Mouse (Mus musculus): ENCODE measurements around the gene Lrp6. TPM values are rescaled to one million over a fixed set of nuclear protein-coding genes. Genes with fewer than 3 reads are reported as not detected.

Lrp6 gene
- polyA plus RNA-seq, 1 experiment from 2014 or later: 20.0 TPM

DNA sequence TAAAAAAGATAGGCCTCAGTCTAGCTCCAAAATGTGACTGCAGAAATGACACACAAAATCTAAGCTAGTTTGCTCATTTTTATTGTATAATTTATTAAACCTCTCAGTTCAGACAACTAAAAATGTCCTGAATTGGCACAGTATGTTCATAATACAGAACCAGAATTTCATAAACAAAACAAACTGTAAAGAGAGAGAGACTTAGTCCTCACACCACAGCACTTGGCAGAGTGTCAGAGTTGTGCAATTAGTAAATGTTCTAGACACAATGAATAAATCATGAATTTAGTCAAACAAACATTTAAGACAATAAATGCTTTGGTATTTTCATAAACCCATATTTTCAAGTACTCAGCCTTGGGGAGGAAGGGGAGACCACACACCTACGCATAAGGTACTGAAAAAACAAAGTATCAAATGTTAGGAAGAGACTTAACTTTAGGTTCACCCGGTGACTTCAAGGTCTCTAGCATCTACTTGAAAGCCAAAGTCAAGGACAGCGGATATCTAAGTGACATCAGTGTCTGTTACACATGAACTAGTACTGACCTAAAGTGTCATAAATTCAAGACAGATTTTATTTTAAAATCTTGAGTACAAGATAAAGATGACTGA lies 52.8 kb downstream of the Lrp6 start:
- no peaks in the 10 kb centered on the region for H3K9me3 ChIP-seq (ENCODE audit: control insufficient read depth, low read length)
- ATAC-seq: no peak
- H3K27ac ChIP-seq (ENCODE audit: low read length): peak overlapping the region; percentile 12; the same call in 1 of the 2 replicates
- H3K4me3 ChIP-seq (replicated peaks; ENCODE audit: low read length): no peak overlapping the region
- no peak overlapping the region for H3K4me2 ChIP-seq (ENCODE audit: low read length)
- no peaks in the 10 kb centered on the region for H3K36me3 ChIP-seq (ENCODE audit: control insufficient read depth, insufficient read depth)
- H3K4me1 ChIP-seq (replicated peaks; ENCODE audit: control insufficient read depth, insufficient read depth, low read length): peaks cover 20% of the 10 kb centered on the region
- H3K9ac ChIP-seq (replicated peaks; ENCODE audit: low read depth, low read length): no peak overlapping the region
- no peaks in the 10 kb centered on the region for H3K27me3 ChIP-seq (replicated peaks; ENCODE audit: control insufficient read depth, insufficient read depth, low read length)
- WGBS: 91% methylated on average over 3 of the region's 3 CpGs

DNA sequence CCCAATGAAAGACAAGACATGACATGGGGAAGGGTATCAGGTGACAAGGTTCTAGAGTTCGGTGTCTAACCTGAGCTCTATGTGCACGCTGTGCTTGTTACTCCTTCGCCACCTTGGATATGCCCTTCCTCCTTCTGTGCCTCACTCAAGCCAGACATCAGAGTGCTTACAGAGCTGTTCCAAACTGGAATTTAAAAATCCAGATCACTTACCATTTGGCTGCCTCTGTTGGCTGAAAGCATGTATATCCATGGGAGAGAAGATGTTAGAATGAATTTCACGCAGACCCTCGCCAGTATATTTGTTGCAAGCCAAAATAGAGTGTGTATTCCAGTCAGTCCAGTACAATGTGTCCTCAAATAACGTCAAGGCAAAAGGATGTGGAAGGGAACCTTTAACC lies 53.8 kb downstream of the Lrp6 start:
- no peak overlapping the region for H3K4me2 ChIP-seq (ENCODE audit: low read length)
- 50% methylated on average over 6 of the region's 6 CpGs for WGBS
- no peak overlapping the region for H3K4me3 ChIP-seq (replicated peaks; ENCODE audit: low read length)
- H3K27me3 ChIP-seq (replicated peaks; ENCODE audit: control insufficient read depth, insufficient read depth, low read length): no peaks in the 10 kb centered on the region
- H3K9ac ChIP-seq (replicated peaks; ENCODE audit: low read depth, low read length): no peak overlapping the region
- H3K36me3 ChIP-seq (ENCODE audit: control insufficient read depth, insufficient read depth): no peaks in the 10 kb centered on the region
- no peaks in the 10 kb centered on the region for H3K9me3 ChIP-seq (ENCODE audit: control insufficient read depth, low read length)
- ATAC-seq: peak; percentile 69
- peak overlapping the region; percentile 25; the same call in 1 of the 2 replicates for H3K27ac ChIP-seq (ENCODE audit: low read length)
- H3K4me1 ChIP-seq (replicated peaks; ENCODE audit: control insufficient read depth, insufficient read depth, low read length): peaks cover 20% of the 10 kb centered on the region

DNA sequence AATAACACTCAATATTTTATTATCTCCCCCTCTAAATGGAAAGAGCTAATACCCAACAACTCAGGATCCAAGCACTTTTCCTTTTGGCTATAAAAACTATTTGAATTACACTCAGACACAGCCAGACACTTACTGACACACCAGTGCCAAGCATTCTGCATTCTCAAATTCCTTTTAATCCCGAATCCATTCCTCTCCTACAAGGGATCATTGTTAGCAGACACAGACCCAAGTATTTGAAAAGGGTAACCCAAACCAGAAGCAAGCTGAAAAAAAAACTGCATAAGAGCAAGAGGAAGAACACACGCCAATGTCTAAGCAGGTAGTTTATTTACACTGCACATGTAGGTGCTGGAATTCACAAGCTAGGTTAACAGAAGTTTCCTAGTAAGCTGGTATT lies 54.3 kb downstream of the Lrp6 start:
- no peak overlapping the region for H3K4me2 ChIP-seq (ENCODE audit: low read length)

DNA sequence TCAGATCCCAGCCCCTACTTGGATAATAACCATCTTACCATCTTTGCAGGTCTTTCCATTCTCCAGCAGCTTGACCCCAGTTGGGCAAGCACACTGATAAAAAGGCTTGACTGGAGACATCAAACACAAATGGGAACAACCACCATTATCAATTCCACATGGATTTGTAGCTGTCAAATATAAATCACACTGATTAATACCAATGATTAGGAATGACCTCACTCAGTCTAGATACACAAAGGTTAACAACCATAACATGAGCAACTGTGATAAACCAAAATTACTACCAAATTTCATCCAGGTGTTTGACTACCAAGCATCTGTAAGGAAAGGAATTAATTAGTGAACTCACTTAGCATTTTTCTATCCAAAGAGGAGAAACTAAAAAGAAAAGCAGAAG lies 55.6 kb downstream of the Lrp6 start:
- ATAC-seq: no peak
- Histone ChIP-seq H3K27me3 (replicated peaks; ENCODE audit: control insufficient read depth, insufficient read depth, low read length) (no peaks in the 10 kb centered on the region), H3K4me2 (ENCODE audit: low read length) (no peak overlapping the region), H3K27ac (ENCODE audit: low read length) (no peak overlapping the region), H3K4me3 (replicated peaks; ENCODE audit: low read length) (no peak overlapping the region), H3K4me1 (replicated peaks; ENCODE audit: control insufficient read depth, insufficient read depth, low read length) (peaks cover 20% of the 10 kb centered on the region), H3K36me3 (ENCODE audit: control insufficient read depth, insufficient read depth) (peaks cover 4% of the 10 kb centered on the region), H3K9ac (replicated peaks; ENCODE audit: low read depth, low read length) (no peak overlapping the region), H3K9me3 (ENCODE audit: control insufficient read depth, low read length) (no peaks in the 10 kb centered on the region)

More for the DNA sequence above, 54.3 kb downstream of the Lrp6 start:
- Histone ChIP-seq H3K4me1 (replicated peaks; ENCODE audit: control insufficient read depth, insufficient read depth, low read length) (peaks cover 20% of the 10 kb centered on the region), H3K4me3 (replicated peaks; ENCODE audit: low read length) (no peak overlapping the region), H3K27ac (ENCODE audit: low read length) (no peak overlapping the region), H3K27me3 (replicated peaks; ENCODE audit: control insufficient read depth, insufficient read depth, low read length) (no peaks in the 10 kb centered on the region), H3K9me3 (ENCODE audit: control insufficient read depth, low read length) (no peaks in the 10 kb centered on the region), H3K9ac (replicated peaks; ENCODE audit: low read depth, low read length) (no peak overlapping the region), H3K36me3 (ENCODE audit: control insufficient read depth, insufficient read depth) (no peaks in the 10 kb centered on the region)
- ATAC-seq: no peak
- 30% methylated on average over 2 of the region's 2 CpGs for WGBS

DNA sequence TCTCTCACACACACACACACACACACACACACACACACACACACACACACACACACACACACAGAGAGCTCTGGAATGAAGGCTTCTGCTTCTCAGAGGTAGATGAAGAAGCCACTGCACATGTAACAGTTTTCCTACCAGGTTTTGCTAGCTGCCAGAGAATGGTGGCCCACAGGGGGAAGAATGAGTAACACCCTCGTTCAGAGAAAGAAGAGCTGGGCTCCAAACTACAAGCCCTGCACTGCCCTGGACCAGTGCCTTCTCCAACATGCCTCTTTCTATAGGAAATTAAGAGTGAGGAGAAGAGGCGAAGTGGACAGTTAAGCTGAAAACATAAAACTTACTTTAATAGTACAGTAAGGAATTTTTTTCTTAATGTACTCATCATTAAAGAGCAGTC lies 56.5 kb downstream of the Lrp6 start:
- Histone ChIP-seq H3K9me3 (ENCODE audit: control insufficient read depth, low read length) (no peaks in the 10 kb centered on the region), H3K4me1 (replicated peaks; ENCODE audit: control insufficient read depth, insufficient read depth, low read length) (peaks cover 17% of the 10 kb centered on the region), H3K27ac (ENCODE audit: low read length) (no peak overlapping the region), H3K27me3 (replicated peaks; ENCODE audit: control insufficient read depth, insufficient read depth, low read length) (no peaks in the 10 kb centered on the region), H3K9ac (replicated peaks; ENCODE audit: low read depth, low read length) (no peak overlapping the region), H3K4me3 (replicated peaks; ENCODE audit: low read length) (no peak overlapping the region), H3K36me3 (ENCODE audit: control insufficient read depth, insufficient read depth) (peaks cover 7% of the 10 kb centered on the region), H3K4me2 (ENCODE audit: low read length) (no peak overlapping the region)
- WGBS: 76% methylated on average over 2 of the region's 2 CpGs
- ATAC-seq: no peak

DNA sequence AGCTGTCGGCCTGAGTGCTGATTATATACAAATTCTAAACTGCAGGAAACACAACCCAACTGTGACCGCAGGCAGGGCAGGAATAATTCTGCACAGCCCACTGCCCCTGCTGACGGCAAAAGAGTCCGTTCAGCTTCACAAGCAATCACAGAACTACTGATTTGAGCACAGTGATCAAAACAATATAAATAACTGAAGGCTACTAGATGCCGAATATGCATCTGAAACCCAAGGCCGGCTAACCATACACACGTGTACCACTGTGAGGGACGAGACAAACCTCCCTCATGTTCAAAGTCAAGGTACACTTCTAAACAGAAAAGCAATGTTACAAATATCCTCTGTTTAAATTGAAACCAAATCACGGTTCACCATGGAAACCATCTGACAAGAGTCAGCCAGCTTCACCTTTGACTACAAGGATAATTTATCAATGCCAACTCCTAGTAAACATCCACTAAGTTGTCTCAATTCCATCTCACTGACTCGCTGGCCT lies 57.0 kb downstream of the Lrp6 start:
- H3K27ac ChIP-seq (ENCODE audit: low read length): no peak overlapping the region
- H3K9me3 ChIP-seq (ENCODE audit: control insufficient read depth, low read length): no peaks in the 10 kb centered on the region
- peaks cover 17% of the 10 kb centered on the region for H3K4me1 ChIP-seq (replicated peaks; ENCODE audit: control insufficient read depth, insufficient read depth, low read length)
- H3K4me2 ChIP-seq (ENCODE audit: low read length): no peak overlapping the region
- H3K4me3 ChIP-seq (replicated peaks; ENCODE audit: low read length): no peak overlapping the region
- no peak for ATAC-seq
- WGBS: 79% methylated on average over 10 of the region's 10 CpGs
- H3K27me3 ChIP-seq (replicated peaks; ENCODE audit: control insufficient read depth, insufficient read depth, low read length): no peaks in the 10 kb centered on the region
- H3K9ac ChIP-seq (replicated peaks; ENCODE audit: low read depth, low read length): no peak overlapping the region
- H3K36me3 ChIP-seq (ENCODE audit: control insufficient read depth, insufficient read depth): peaks cover 7% of the 10 kb centered on the region

DNA sequence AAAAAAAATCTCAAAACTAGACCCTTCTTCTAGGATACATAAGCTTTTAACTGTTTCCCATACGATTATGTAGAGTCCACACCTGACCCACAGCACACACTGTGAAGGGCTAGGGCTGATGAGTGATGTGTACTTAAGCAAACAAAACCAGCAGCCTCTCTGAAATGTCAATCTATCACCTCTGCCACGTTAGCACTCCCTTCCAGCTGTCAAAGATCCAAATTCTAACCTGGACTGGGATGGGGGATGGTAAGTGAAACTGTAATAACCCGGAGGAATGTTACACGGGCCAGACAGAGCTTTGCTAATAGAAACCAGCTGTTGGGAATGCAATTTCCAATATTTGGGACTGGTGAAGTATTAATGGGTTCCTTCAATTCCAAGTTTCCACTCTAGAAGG lies 61.9 kb downstream of the Lrp6 start:
- Histone ChIP-seq H3K27ac (ENCODE audit: low read length) (no peak overlapping the region), H3K36me3 (ENCODE audit: control insufficient read depth, insufficient read depth) (peaks cover 7% of the 10 kb centered on the region), H3K4me3 (replicated peaks; ENCODE audit: low read length) (no peak overlapping the region), H3K4me2 (ENCODE audit: low read length) (no peak overlapping the region), H3K9me3 (ENCODE audit: control insufficient read depth, low read length) (no peaks in the 10 kb centered on the region), H3K4me1 (replicated peaks; ENCODE audit: control insufficient read depth, insufficient read depth, low read length) (peaks cover 12% of the 10 kb centered on the region), H3K27me3 (replicated peaks; ENCODE audit: control insufficient read depth, insufficient read depth, low read length) (no peaks in the 10 kb centered on the region), H3K9ac (replicated peaks; ENCODE audit: low read depth, low read length) (no peak overlapping the region)
- WGBS: 59% methylated on average over 4 of the region's 4 CpGs
- ATAC-seq: no peak

DNA sequence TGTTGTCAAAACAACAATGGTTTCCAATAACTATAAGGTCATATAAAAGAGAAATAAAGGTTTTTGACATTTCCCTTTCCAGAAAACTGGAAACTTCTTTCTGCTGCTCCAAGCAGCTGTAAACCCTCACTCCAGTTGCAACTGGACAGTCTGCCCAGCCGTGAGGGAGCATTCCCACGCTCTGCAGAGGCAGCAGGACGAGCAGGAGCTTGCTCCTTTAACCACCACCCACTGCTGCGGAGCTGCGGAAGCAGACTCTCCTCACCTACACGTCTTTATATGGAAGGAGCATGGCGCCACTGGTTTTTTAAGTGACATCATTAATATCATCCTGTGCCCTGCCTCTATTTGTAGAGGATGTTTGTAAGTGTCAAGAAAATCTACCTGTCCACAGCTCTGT lies 64.4 kb downstream of the Lrp6 start:
- 85% methylated on average over 7 of the region's 7 CpGs for WGBS

DNA sequence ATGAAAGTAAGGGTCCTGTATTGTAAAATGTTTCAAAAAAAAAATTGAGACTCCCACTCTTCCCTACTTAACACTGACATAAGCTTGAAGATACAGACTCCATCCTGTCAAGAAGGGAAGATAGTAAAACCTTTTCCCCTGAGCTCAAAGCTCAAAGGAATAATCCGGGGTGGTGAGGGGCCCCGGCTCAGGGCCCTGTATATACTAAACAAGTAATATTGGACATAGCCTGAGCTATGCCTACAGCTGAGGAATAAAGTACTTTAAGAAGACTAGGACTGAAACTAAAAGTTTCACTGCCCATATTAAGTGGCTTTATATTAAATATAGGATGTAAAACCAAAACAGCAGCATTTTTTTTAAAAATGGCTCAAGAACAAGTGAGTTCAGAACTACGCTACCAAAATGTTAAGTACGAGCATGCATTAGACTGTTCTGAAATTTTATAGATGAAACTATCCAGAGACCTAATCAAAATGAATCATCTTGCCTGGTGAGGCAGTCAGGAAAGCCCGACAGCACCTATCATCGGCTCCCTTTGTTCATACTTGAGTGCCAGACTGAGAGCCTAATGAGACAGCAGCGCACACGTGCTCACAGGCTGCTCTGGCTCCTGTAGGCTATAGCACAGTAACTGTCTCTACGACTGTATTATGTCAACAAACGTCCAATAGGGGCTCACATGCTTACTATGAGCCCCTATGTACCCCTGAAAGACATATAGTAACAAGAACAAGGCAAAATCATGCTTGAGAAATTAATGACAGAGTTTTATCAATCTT lies 66.2 kb downstream of the Lrp6 start:
- peak; percentile 97 for ATAC-seq
- Histone ChIP-seq H3K36me3 (ENCODE audit: control insufficient read depth, insufficient read depth) (peaks cover 1% of the 10 kb centered on the region; the same call in 1 of the 2 replicates), H3K27me3 (replicated peaks; ENCODE audit: control insufficient read depth, insufficient read depth, low read length) (no peaks in the 10 kb centered on the region), H3K4me1 (replicated peaks; ENCODE audit: control insufficient read depth, insufficient read depth, low read length) (peaks cover 18% of the 10 kb centered on the region), H3K9me3 (ENCODE audit: control insufficient read depth, low read length) (no peaks in the 10 kb centered on the region), H3K9ac (replicated peaks; ENCODE audit: low read depth, low read length) (no peak overlapping the region), H3K4me2 (ENCODE audit: low read length) (no peak overlapping the region), H3K27ac (ENCODE audit: low read length) (peak overlapping the region; percentile 51), H3K4me3 (replicated peaks; ENCODE audit: low read length) (no peak overlapping the region)
- 35% methylated on average over 10 of the region's 10 CpGs for WGBS

More for the DNA sequence above, 64.4 kb downstream of the Lrp6 start:
- Histone ChIP-seq H3K4me2 (ENCODE audit: low read length) (no peak overlapping the region), H3K4me1 (replicated peaks; ENCODE audit: control insufficient read depth, insufficient read depth, low read length) (peaks cover 18% of the 10 kb centered on the region), H3K4me3 (replicated peaks; ENCODE audit: low read length) (no peak overlapping the region), H3K27ac (ENCODE audit: low read length) (no peak overlapping the region), H3K9ac (replicated peaks; ENCODE audit: low read depth, low read length) (no peak overlapping the region), H3K36me3 (ENCODE audit: control insufficient read depth, insufficient read depth) (peaks cover 6% of the 10 kb centered on the region), H3K27me3 (replicated peaks; ENCODE audit: control insufficient read depth, insufficient read depth, low read length) (no peaks in the 10 kb centered on the region), H3K9me3 (ENCODE audit: control insufficient read depth, low read length) (no peaks in the 10 kb centered on the region)
- no peak for ATAC-seq
